Mouse (Mus musculus) lung, postnatal 0 days (tissue): ENCODE measurements around the gene 3110040M04Rik. TPM values are rescaled to one million over a fixed set of nuclear protein-coding genes. Genes with fewer than 3 reads are reported as not detected.

Experiments
- ATAC-seq: fragments of 200-750 bp; cut with Nextera tagmentation; 2 replicates; pipeline ENCODE4 v1.8.0; 2017; ENCODE audit warnings: moderate library complexity
- DNase-seq: peaks from one replicate; pipeline ENCODE4 v3.0.0-alpha.2; 2016; ENCODE audit warnings: low spot score
- H3K27ac ChIP-seq: fragments of 300-500 bp; sonication (generic); 2 replicates; pipeline ENCODE4 v1.5.1; 2014; ENCODE audit warnings: antibody characterized with exemption, mild to moderate bottlenecking, low read length, mixed read lengths
- H3K27me3 ChIP-seq: fragments of 300-500 bp; sonication (generic); replicated peaks from 2 replicates; pipeline ENCODE4 v1.6.1; 2014; ENCODE audit warnings: low read length, mixed read lengths; ENCODE audit not compliant: insufficient read depth
- H3K36me3 ChIP-seq: fragments of 300-500 bp; sonication (generic); 2 replicates; pipeline ENCODE4 v1.6.1; 2014; ENCODE audit warnings: low read length, mixed read lengths; ENCODE audit not compliant: insufficient read depth
- H3K4me1 ChIP-seq: fragments of 300-500 bp; sonication (generic); 2 replicates; pipeline ENCODE4 v1.6.1; 2014; ENCODE audit warnings: antibody characterized with exemption, low read depth, low read length, mixed read lengths; ENCODE audit not compliant: insufficient read depth
- H3K4me2 ChIP-seq: fragments of 300-500 bp; sonication (generic); replicated peaks from 2 replicates; pipeline ENCODE4 v1.6.1; 2014; ENCODE audit warnings: low read depth, mild to moderate bottlenecking, low read length, moderate library complexity, mixed read lengths
- H3K4me3 ChIP-seq: fragments of 300-500 bp; sonication (generic); 2 replicates; pipeline ENCODE4 v1.5.1; 2014; ENCODE audit warnings: low read depth, low read length
- H3K9ac ChIP-seq: fragments of 300-500 bp; sonication (generic); replicated peaks from 2 replicates; pipeline ENCODE4 v1.6.1; 2014; ENCODE audit warnings: low read depth, mild to moderate bottlenecking
- H3K9me3 ChIP-seq: fragments of 300-500 bp; sonication (generic); 2 replicates; pipeline ENCODE4 v1.6.1; 2016; ENCODE audit warnings: low read length, mixed read lengths
- CTCF ChIP-seq: IDR thresholded peaks from 2 replicates; pipeline ENCODE4 v1.5.1; 2016; ENCODE audit warnings: antibody characterized with exemption, mild to moderate bottlenecking
- EP300 ChIP-seq: IDR thresholded peaks from 2 replicates; pipeline ENCODE4 v1.6.1; 2016; ENCODE audit warnings: antibody characterized with exemption, mild to moderate bottlenecking, control low read depth
- WGBS: fragments of 180-500 bp; shearing (Covaris S2); extraction: QIAGEN DNeasy Blood & Tissue Kit; methylation state at CpG from one replicate; pipeline ENCODE4 v1.1.7; 2014; 5-methylcytosine and 5-hydroxymethylcytosine counted together
- polyA plus RNA-seq: library from polyadenylated mRNA; unstranded; fragments of >200 nt; fragmentation: Nextera tagmentation; extraction: Ambion mirVana; gene quantifications from 2 replicates; pipeline ENCODE4 v1.2.1, GENCODE M21; 2015

3110040M04Rik gene
- polyA plus RNA-seq, 1 experiment from 2014 or later: not detected

DNA sequence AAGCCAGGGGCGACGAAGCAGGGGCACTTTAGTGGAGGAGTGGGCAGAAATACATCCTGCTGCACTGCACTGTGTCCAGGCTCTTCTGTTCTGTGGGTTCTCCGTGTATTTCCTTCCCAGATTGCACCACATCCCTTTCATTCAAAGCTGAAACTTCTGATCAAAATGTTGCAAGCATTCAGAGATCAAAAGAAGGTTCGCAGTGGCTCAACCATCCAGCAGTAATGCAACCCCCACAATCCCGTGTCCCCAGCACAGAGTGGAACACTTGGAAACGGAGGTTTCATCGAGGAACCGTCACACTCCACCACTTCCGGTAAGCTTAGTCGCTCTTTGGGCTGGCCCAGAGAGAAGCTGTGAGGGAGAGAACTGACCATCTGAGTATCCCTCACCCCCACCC, 41.2 kb downstream of the 3110040M04Rik start:
- Histone ChIP-seq H3K27ac (no peak overlapping the region), H3K9me3 (no peaks in the 10 kb centered on the region), H3K9ac (no peak overlapping the region), H3K36me3 (no peaks in the 10 kb centered on the region), H3K27me3 (no peaks in the 10 kb centered on the region), H3K4me3 (no peak overlapping the region), H3K4me1 (no peaks in the 10 kb centered on the region), H3K4me2 (peak overlapping the region; percentile 38; the same call in 1 of the 2 replicates)
- ATAC-seq (peak; percentile 50), DNase-seq (peak; percentile 14)
- TF ChIP-seq EP300: no peak
- no peak for TF ChIP-seq CTCF
- WGBS: 48% methylated on average over 10 of the region's 10 CpGs

- Histone ChIP-seq H3K4me1 (no peaks in the 10 kb centered on the region), H3K9me3 (no peaks in the 10 kb centered on the region), H3K4me2 (no peak overlapping the region), H3K4me3 (no peak overlapping the region), H3K27me3 (no peaks in the 10 kb centered on the region), H3K27ac (no peak overlapping the region), H3K9ac (no peak overlapping the region), H3K36me3 (no peaks in the 10 kb centered on the region)
- 57% methylated on average over 2 of the region's 2 CpGs for WGBS
- TF ChIP-seq CTCF (no peak), EP300 (no peak)
- no peak for ATAC-seq
- DNase-seq: no peak
Observed at GRCm38 (mm10) chr1:151245846-151246245, 41.9 kb downstream of the 3110040M04Rik start.

- Histone ChIP-seq H3K27ac (0 out of 2 replicates have a peak overlapping the region, but pooled peaks have one; percentile 28), H3K9me3 (no peaks in the 10 kb centered on the region), H3K4me2 (no peak overlapping the region), H3K36me3 (no peaks in the 10 kb centered on the region), H3K27me3 (no peaks in the 10 kb centered on the region), H3K4me1 (no peaks in the 10 kb centered on the region), H3K4me3 (no peak overlapping the region), H3K9ac (no peak overlapping the region)
- TF ChIP-seq CTCF (no peak), EP300 (no peak)
- 78% methylated on average over 3 of the region's 3 CpGs for WGBS
- DNase-seq: no peak
- ATAC-seq: no peak
Observed at GRCm38 (mm10) chr1:151250109-151250508, 46.2 kb downstream of the 3110040M04Rik start.

DNA sequence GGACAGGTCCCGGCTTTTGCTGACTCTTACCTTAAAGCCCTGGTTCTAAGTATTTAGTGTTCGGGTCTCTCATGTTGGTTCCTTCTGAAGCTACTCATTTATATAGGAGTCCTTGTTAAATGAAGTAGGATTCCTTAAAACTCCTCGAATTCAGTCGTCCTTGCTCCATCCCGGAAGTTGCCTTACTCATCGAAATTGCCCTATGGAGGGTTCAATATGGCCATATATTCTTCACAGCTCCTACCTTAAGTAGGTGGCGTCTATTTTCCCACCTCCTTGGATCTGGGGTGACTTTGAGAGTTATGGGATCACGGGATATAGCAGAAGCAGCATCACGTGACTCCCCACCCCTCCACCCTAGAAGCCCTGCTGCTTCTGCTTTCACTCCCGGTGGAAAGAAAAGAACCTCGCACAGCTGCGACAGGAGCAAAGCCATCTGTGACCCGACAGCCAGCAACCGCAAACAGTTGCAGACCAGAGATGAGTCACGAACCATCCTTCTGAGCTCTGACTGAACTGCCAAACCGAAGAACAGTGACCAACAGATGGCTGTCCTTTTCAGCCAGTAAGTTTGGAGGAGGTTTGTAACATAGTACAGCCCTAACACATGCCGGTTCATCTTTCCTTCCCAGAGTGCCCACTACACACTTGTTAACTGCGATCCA, 46.7 kb downstream of the 3110040M04Rik start:
- peak overlapping the region; percentile 14; the same call in 1 of the 2 replicates for H3K4me3 ChIP-seq
- H3K9ac ChIP-seq: no peak overlapping the region
- DNase-seq (peak; percentile 90), ATAC-seq (peak; percentile 95)
- no peaks in the 10 kb centered on the region for H3K36me3 ChIP-seq
- H3K4me1 ChIP-seq: no peaks in the 10 kb centered on the region
- H3K27me3 ChIP-seq: no peaks in the 10 kb centered on the region
- TF ChIP-seq CTCF (no peak; the same call in 1 of the 2 replicates), EP300 (no peak; the same call in 1 of the 2 replicates)
- no peaks in the 10 kb centered on the region for H3K9me3 ChIP-seq
- H3K27ac ChIP-seq: 0 out of 2 replicates have a peak overlapping the region, but pooled peaks have one; percentile 28
- H3K4me2 ChIP-seq: peak overlapping the region; percentile 36
- WGBS: 53% methylated on average over 18 of the region's 18 CpGs

- Histone ChIP-seq H3K4me2 (peak overlapping the region; percentile 36; the same call in 1 of the 2 replicates), H3K9ac (no peak overlapping the region), H3K4me3 (no peak overlapping the region), H3K27ac (peak overlapping the region; percentile 57; the same call in 1 of the 2 replicates), H3K27me3 (no peaks in the 10 kb centered on the region), H3K4me1 (no peaks in the 10 kb centered on the region), H3K36me3 (no peaks in the 10 kb centered on the region), H3K9me3 (no peaks in the 10 kb centered on the region)
- TF ChIP-seq CTCF (no peak), EP300 (no peak)
- 78% methylated on average over 14 of the region's 14 CpGs for WGBS
- no peak; the same call in 1 of the 2 replicates for ATAC-seq
- no peak for DNase-seq
Observed at GRCm38 (mm10) chr1:151251194-151252010, 47.5 kb downstream of the 3110040M04Rik start.

Other genes with a start within 250 kb of the 3110040M04Rik start
- 24.7 and 26.7 TPM in 2 replicates for gene Hmcn1, start 210.7 kb upstream of the 3110040M04Rik start, polyA plus RNA-seq
- 0.14 and 0.68 TPM in 2 replicates for gene Gm47985, start 21.6 kb upstream of the 3110040M04Rik start, polyA plus RNA-seq
- not detected in 2 replicates for gene Gm8947, start 11.7 kb upstream of the 3110040M04Rik start, polyA plus RNA-seq
- gene Gm47995, start 5.7 kb upstream of the 3110040M04Rik start, polyA plus RNA-seq: 0.13 TPM in 1 of 2 replicates, not detected in the other
- gene Gm47996, start 6.0 kb downstream of the 3110040M04Rik start, polyA plus RNA-seq: not detected in 2 replicates
- gene Ivns1abp, start 140.4 kb downstream of the 3110040M04Rik start, polyA plus RNA-seq: 107 and 117 TPM in 2 replicates
- 75.3 and 92.6 TPM in 2 replicates for gene Swt1, start 224.3 kb downstream of the 3110040M04Rik start, polyA plus RNA-seq
- gene Trmt1l, start 224.4 kb downstream of the 3110040M04Rik start, polyA plus RNA-seq: 19.8 and 24.1 TPM in 2 replicates